Mouse (Mus musculus): Measurements from ENCODE around the gene Enpp6.

GRCm38 (mm10) chr8:47067121-47067520 lies 80.4 kb downstream of the Enpp6 start:
- TF ChIP-seq EP300 (IDR thresholded peaks at IDR 0.05; ENCODE audit: low read depth): no peak
- no peak for TF ChIP-seq CTCF (IDR thresholded peaks at IDR 0.05; ENCODE audit: low read depth)

Data from heart, postnatal 0 days (tissue).